Mouse (Mus musculus): ENCODE data around the gene Cs.

DNA sequence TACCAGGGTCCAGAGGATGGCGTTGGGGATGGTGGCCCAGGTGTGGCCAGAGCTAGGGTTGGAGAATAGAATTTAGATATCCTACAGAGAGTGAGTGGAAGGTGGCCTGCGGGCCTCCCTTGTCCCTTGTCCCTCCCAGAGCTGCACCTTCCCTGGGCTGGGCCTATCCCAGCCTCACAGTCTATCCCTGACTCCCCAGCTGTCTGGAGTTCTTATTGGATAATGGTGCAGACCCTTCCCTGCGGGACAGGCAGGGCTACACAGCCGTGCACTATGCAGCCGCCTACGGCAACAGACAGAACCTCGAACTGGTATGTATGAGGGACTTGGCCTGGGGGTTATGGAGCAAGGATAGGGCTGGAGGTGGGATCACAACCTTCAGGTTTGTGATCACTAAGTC, 48.4 kb downstream of the Cs start:
- TF ChIP-seq CTCF (IDR thresholded peaks at IDR 0.05; ENCODE audit: low read depth) (no peak), EP300 (optimal IDR thresholded peaks at IDR 0.05) (no peak)
